Mouse (Mus musculus): ENCODE data around the gene Odc1. TPM values are rescaled to one million over a fixed set of nuclear protein-coding genes. Genes with fewer than 3 reads are reported as not detected.

The Odc1 gene
- polyA plus RNA-seq, 1 experiment, result not detected

- H3K4me3 ChIP-seq (ENCODE audit: insufficient read depth, low read depth, low read length), result no peak overlapping the region
- no peak overlapping the region for H3K27ac ChIP-seq (ENCODE audit: insufficient read depth, low read depth, low read length)
- TF ChIP-seq POLR2A (IDR thresholded peaks at IDR 0.05; ENCODE audit: insufficient read depth, low read depth, low read length) (no peak), CTCF (IDR thresholded peaks at IDR 0.05; ENCODE audit: insufficient read depth, low read depth, low read length) (no peak)
- 90% methylated on average over 6 of the region's 6 CpGs for WGBS
- H3K4me1 ChIP-seq (ENCODE audit: control insufficient read depth, insufficient read depth, low read length), result peaks cover 5% of the 10 kb centered on the region; the same call in 1 of the 2 replicates
These were observed 33.6 kb upstream of the Odc1 start for GRCm38 (mm10) chr12:17511019-17511418.

- H3K4me1 ChIP-seq (ENCODE audit: control insufficient read depth, insufficient read depth, low read length), result no peaks in the 10 kb centered on the region
- WGBS, result 80% methylated on average over 3 of the region's 3 CpGs
- H3K27ac ChIP-seq (ENCODE audit: insufficient read depth, low read depth, low read length), result no peak overlapping the region
- no peak for TF ChIP-seq POLR2A (IDR thresholded peaks at IDR 0.05; ENCODE audit: insufficient read depth, low read depth, low read length)
- TF ChIP-seq CTCF (IDR thresholded peaks at IDR 0.05; ENCODE audit: insufficient read depth, low read depth, low read length), result no peak
- no peak overlapping the region for H3K4me3 ChIP-seq (ENCODE audit: insufficient read depth, low read depth, low read length)
These were observed 15.4 kb upstream of the Odc1 start for GRCm38 (mm10) chr12:17529180-17529579.

GRCm38 (mm10) chr12:17529726-17530125 is 14.9 kb upstream of the Odc1 start:
- TF ChIP-seq CTCF (IDR thresholded peaks at IDR 0.05; ENCODE audit: insufficient read depth, low read depth, low read length) (no peak), POLR2A (IDR thresholded peaks at IDR 0.05; ENCODE audit: insufficient read depth, low read depth, low read length) (no peak)
- WGBS, result 91% methylated on average over 6 of the region's 6 CpGs
- no peak overlapping the region for H3K4me3 ChIP-seq (ENCODE audit: insufficient read depth, low read depth, low read length)
- no peaks in the 10 kb centered on the region for H3K4me1 ChIP-seq (ENCODE audit: control insufficient read depth, insufficient read depth, low read length)
- no peak overlapping the region for H3K27ac ChIP-seq (ENCODE audit: insufficient read depth, low read depth, low read length)

GRCm38 (mm10) chr12:17530825-17531224 is 13.8 kb upstream of the Odc1 start:
- Histone ChIP-seq H3K4me3 (ENCODE audit: insufficient read depth, low read depth, low read length) (no peak overlapping the region), H3K4me1 (ENCODE audit: control insufficient read depth, insufficient read depth, low read length) (no peaks in the 10 kb centered on the region), H3K27ac (ENCODE audit: insufficient read depth, low read depth, low read length) (no peak overlapping the region)
- TF ChIP-seq POLR2A (IDR thresholded peaks at IDR 0.05; ENCODE audit: insufficient read depth, low read depth, low read length) (no peak), CTCF (IDR thresholded peaks at IDR 0.05; ENCODE audit: insufficient read depth, low read depth, low read length) (no peak)
- 85% methylated on average over 4 of the region's 4 CpGs for WGBS

GRCm38 (mm10) chr12:17536222-17536621 is 8.4 kb upstream of the Odc1 start:
- no peak for TF ChIP-seq POLR2A (IDR thresholded peaks at IDR 0.05; ENCODE audit: insufficient read depth, low read depth, low read length)
- no peak for TF ChIP-seq CTCF (IDR thresholded peaks at IDR 0.05; ENCODE audit: insufficient read depth, low read depth, low read length)
- Histone ChIP-seq H3K4me1 (ENCODE audit: control insufficient read depth, insufficient read depth, low read length) (no peaks in the 10 kb centered on the region), H3K4me3 (ENCODE audit: insufficient read depth, low read depth, low read length) (no peak overlapping the region), H3K27ac (ENCODE audit: insufficient read depth, low read depth, low read length) (no peak overlapping the region)
- 90% methylated on average over 3 of the region's 3 CpGs for WGBS

GRCm38 (mm10) chr12:17537147-17537546 is 7.4 kb upstream of the Odc1 start:
- no peak for TF ChIP-seq POLR2A (IDR thresholded peaks at IDR 0.05; ENCODE audit: insufficient read depth, low read depth, low read length)
- TF ChIP-seq CTCF (IDR thresholded peaks at IDR 0.05; ENCODE audit: insufficient read depth, low read depth, low read length), result no peak
- 84% methylated on average over 3 of the region's 3 CpGs for WGBS
- H3K27ac ChIP-seq (ENCODE audit: insufficient read depth, low read depth, low read length), result no peak overlapping the region
- no peaks in the 10 kb centered on the region for H3K4me1 ChIP-seq (ENCODE audit: control insufficient read depth, insufficient read depth, low read length)
- no peak overlapping the region for H3K4me3 ChIP-seq (ENCODE audit: insufficient read depth, low read depth, low read length)

GRCm38 (mm10) chr12:17538087-17538486 is 6.5 kb upstream of the Odc1 start:
- no peak overlapping the region for H3K4me3 ChIP-seq (ENCODE audit: insufficient read depth, low read depth, low read length)
- TF ChIP-seq CTCF (IDR thresholded peaks at IDR 0.05; ENCODE audit: insufficient read depth, low read depth, low read length) (no peak), POLR2A (IDR thresholded peaks at IDR 0.05; ENCODE audit: insufficient read depth, low read depth, low read length) (no peak)
- WGBS, result 98% methylated on average over 3 of the region's 3 CpGs
- H3K27ac ChIP-seq (ENCODE audit: insufficient read depth, low read depth, low read length), result no peak overlapping the region
- no peaks in the 10 kb centered on the region for H3K4me1 ChIP-seq (ENCODE audit: control insufficient read depth, insufficient read depth, low read length)

GRCm38 (mm10) chr12:17539041-17539440 is 5.6 kb upstream of the Odc1 start:
- no peaks in the 10 kb centered on the region for H3K4me1 ChIP-seq (ENCODE audit: control insufficient read depth, insufficient read depth, low read length)
- 76% methylated on average over 6 of the region's 6 CpGs for WGBS
- H3K27ac ChIP-seq (ENCODE audit: insufficient read depth, low read depth, low read length), result no peak overlapping the region
- TF ChIP-seq POLR2A (IDR thresholded peaks at IDR 0.05; ENCODE audit: insufficient read depth, low read depth, low read length), result no peak
- no peak for TF ChIP-seq CTCF (IDR thresholded peaks at IDR 0.05; ENCODE audit: insufficient read depth, low read depth, low read length)
- H3K4me3 ChIP-seq (ENCODE audit: insufficient read depth, low read depth, low read length), result no peak overlapping the region

- Histone ChIP-seq H3K4me1 (ENCODE audit: control insufficient read depth, insufficient read depth, low read length) (no peaks in the 10 kb centered on the region), H3K4me3 (ENCODE audit: insufficient read depth, low read depth, low read length) (no peak overlapping the region), H3K27ac (ENCODE audit: insufficient read depth, low read depth, low read length) (no peak overlapping the region)
- WGBS, result 84% methylated on average over 6 of the region's 6 CpGs
- TF ChIP-seq POLR2A (IDR thresholded peaks at IDR 0.05; ENCODE audit: insufficient read depth, low read depth, low read length) (no peak), CTCF (IDR thresholded peaks at IDR 0.05; ENCODE audit: insufficient read depth, low read depth, low read length) (no peak)
These were observed 4.5 kb upstream of the Odc1 start for GRCm38 (mm10) chr12:17540040-17540552.

GRCm38 (mm10) chr12:17545107-17545571 is 545 bp downstream of the Odc1 start:
- WGBS, result under 1% methylated on average over 40 of the region's 40 CpGs
- peaks cover 3% of the 10 kb centered on the region for H3K4me1 ChIP-seq (ENCODE audit: control insufficient read depth, insufficient read depth, low read length)
- TF ChIP-seq CTCF (IDR thresholded peaks at IDR 0.05; ENCODE audit: insufficient read depth, low read depth, low read length), result no peak
- peak; percentile 33; the same call in 1 of the 2 replicates for TF ChIP-seq POLR2A (IDR thresholded peaks at IDR 0.05; ENCODE audit: insufficient read depth, low read depth, low read length)
- peak overlapping the region; percentile 99 for H3K4me3 ChIP-seq (ENCODE audit: insufficient read depth, low read depth, low read length)
- peak overlapping the region; percentile 85 for H3K27ac ChIP-seq (ENCODE audit: insufficient read depth, low read depth, low read length)

Data from olfactory bulb, adult 2 months (tissue).